Mouse (Mus musculus): ENCODE results near the gene Id3. TPM values are rescaled to one million over a fixed set of nuclear protein-coding genes. Genes with fewer than 3 reads are reported as not detected.
A peak's percentile ranks its signal among the peaks of the same experiment; 100 is the strongest.

Id3 gene
- total RNA-seq, 2 experiments from 2014 or later: 37.3 to 54.8 TPM

- intact Hi-C loops (cut with DNase I): no loop called here
- peak in 1 of 2 experiments; percentile 78 for DNase-seq (ENCODE audit: extremely low spot score in 1 of 2, low spot score in 2 of 2)
These were observed 29.4 kb downstream of the Id3 start for GRCm38 (mm10) chr4:136172542-136173209.

- DNase-seq (ENCODE audit: extremely low spot score in 1 of 2, low spot score in 2 of 2): no peak
- intact Hi-C loops (cut with DNase I): no loop called here
These were observed 30.0 kb downstream of the Id3 start for GRCm38 (mm10) chr4:136173210-136173715.

GRCm38 (mm10) chr4:136174216-136175193 lies 31.2 kb downstream of the Id3 start:
- intact Hi-C loops (cut with DNase I): no loop called here

GRCm38 (mm10) chr4:136176022-136176552 lies 32.8 kb downstream of the Id3 start:
- intact Hi-C loops (cut with DNase I): no loop called here
- DNase-seq (ENCODE audit: extremely low spot score in 1 of 2, low spot score in 2 of 2): no peak

More at GRCm38 (mm10) chr4:136174216-136175193, 31.2 kb downstream of the Id3 start:
- peak in 1 of 2 experiments; percentile 26 for DNase-seq (ENCODE audit: extremely low spot score in 1 of 2, low spot score in 2 of 2)

GRCm38 (mm10) chr4:136177244-136177611 lies 33.9 kb downstream of the Id3 start:
- intact Hi-C loops (cut with DNase I): no loop called here
- DNase-seq (ENCODE audit: extremely low spot score in 1 of 2, low spot score in 2 of 2): peak in 1 of 2 experiments; percentile 23

- intact Hi-C loops (cut with DNase I): no loop called here
- peak in 1 of 2 experiments; percentile 64 for DNase-seq (ENCODE audit: extremely low spot score in 1 of 2, low spot score in 2 of 2)
These were observed 34.5 kb downstream of the Id3 start for GRCm38 (mm10) chr4:136177612-136178474.

GRCm38 (mm10) chr4:136178475-136178921 lies 35.2 kb downstream of the Id3 start:
- intact Hi-C loops (cut with DNase I): no loop called here
- no peak for DNase-seq (ENCODE audit: extremely low spot score in 1 of 2, low spot score in 2 of 2)

GRCm38 (mm10) chr4:136179456-136179855 lies 36.2 kb downstream of the Id3 start:
- intact Hi-C loops (cut with DNase I): no loop called here
- DNase-seq (ENCODE audit: extremely low spot score in 1 of 2, low spot score in 2 of 2): no peak

- DNase-seq (ENCODE audit: extremely low spot score in 1 of 2, low spot score in 2 of 2): peak; percentile 58 to 89
- intact Hi-C loops (cut with DNase I): no loop called here
These were observed 36.7 kb downstream of the Id3 start for GRCm38 (mm10) chr4:136179998-136180397.

GRCm38 (mm10) chr4:136180408-136181330 lies 37.4 kb downstream of the Id3 start:
- intact Hi-C loops (cut with DNase I): no loop called here
- peak; percentile 68 to 91 for DNase-seq (ENCODE audit: extremely low spot score in 1 of 2, low spot score in 2 of 2)

GRCm38 (mm10) chr4:136181367-136181766 lies 38.1 kb downstream of the Id3 start:
- intact Hi-C loops (cut with DNase I): no loop called here
- DNase-seq (ENCODE audit: extremely low spot score in 1 of 2, low spot score in 2 of 2): no peak

GRCm38 (mm10) chr4:136185375-136185774 lies 42.1 kb downstream of the Id3 start:
- intact Hi-C loops (cut with DNase I): no loop called here
- DNase-seq (ENCODE audit: extremely low spot score in 1 of 2, low spot score in 2 of 2): peak in 1 of 2 experiments; percentile 70

- no peak for DNase-seq (ENCODE audit: extremely low spot score in 1 of 2, low spot score in 2 of 2)
- intact Hi-C loops (cut with DNase I): no loop called here
These were observed 43.0 kb downstream of the Id3 start for GRCm38 (mm10) chr4:136186315-136186714.

- no peak for DNase-seq (ENCODE audit: extremely low spot score in 1 of 2, low spot score in 2 of 2)
- intact Hi-C loops (cut with DNase I): no loop called here
These were observed 43.6 kb downstream of the Id3 start for GRCm38 (mm10) chr4:136186739-136187472.

GRCm38 (mm10) chr4:136188973-136189737 lies 45.9 kb downstream of the Id3 start:
- no peak for DNase-seq (ENCODE audit: extremely low spot score in 1 of 2, low spot score in 2 of 2)
- intact Hi-C loops (cut with DNase I): no loop called here

- intact Hi-C loops (cut with DNase I): no loop called here
- no peak for DNase-seq (ENCODE audit: extremely low spot score in 1 of 2, low spot score in 2 of 2)
These were observed 46.6 kb downstream of the Id3 start for GRCm38 (mm10) chr4:136189912-136190311.

All from left cerebral cortex, postnatal 10 days (tissue).